Mouse (Mus musculus): ENCODE data around the gene Muc1.

Muc1 gene

DNA sequence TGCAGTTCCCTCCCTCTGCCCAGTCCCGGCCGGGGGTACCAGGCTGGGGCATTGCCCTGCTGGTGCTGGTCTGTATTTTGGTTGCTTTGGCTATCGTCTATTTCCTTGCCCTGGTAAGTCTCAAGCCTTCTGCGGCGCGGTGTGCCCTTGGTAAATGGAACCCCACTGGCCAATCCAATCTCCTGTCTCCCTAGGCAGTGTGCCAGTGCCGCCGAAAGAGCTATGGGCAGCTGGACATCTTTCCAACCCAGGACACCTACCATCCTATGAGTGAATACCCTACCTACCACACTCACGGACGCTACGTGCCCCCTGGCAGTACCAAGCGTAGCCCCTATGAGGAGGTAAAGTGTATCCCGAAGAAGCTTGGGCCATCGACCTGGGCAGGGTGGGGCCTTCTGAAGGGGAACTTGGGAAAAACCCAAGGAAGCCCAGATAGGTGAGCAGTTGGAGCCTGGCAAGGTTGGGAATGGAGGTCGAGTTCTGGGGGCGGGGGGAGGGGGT, 3.0 kb downstream of the Muc1 start:
- no peak for ATAC-seq (ENCODE audit: insufficient number of reproducible peaks, low FRiP score, low TSS enrichment)

DNA sequence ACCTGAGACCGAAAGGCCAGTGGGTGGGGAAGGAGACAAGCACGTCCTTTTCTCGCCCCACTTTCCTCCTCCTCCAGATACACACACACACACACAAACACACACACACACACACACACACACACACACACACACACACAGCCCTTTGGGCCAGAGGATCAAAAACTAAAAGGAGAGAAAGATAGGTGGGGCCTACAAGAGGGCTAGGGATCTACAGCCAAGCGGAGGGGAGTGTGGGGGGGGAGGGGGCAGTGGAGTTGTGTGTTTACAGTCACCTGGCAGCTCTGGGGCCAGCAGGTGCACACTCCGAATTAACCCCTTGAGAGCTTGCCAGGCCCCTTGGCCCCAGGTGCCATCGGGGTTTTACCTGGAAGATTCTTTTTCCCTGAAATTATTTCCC, 3.8 kb downstream of the Muc1 start:
- no peak for ATAC-seq (ENCODE audit: insufficient number of reproducible peaks, low FRiP score, low TSS enrichment)

DNA sequence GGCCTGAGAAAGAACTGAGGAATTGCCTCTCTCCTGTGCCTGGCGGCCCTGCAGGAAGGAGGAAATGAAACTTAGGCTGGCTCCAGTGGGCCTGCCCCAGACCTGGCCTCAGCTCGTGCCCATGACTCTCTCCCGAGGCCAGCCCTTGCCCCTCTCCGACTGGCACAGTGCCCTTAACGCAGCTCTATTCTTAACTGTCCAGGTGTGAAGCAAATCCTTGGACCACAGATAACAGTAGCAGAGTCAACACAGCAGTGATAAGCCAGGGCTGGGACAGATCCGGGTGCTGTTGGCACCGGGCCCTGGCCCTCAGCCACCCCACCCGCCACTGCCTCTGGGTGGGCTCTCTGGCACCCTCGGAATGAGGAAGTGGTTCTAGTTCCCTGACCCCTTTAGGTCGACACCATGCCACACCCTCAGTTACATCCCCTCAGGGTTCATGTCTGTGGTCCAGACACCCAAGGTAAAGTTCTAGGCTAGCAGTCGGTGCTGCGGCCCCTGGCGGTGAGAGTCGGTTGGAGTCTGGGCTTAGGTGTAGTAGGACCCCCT, 4.8 kb downstream of the Muc1 start:
- ATAC-seq (ENCODE audit: insufficient number of reproducible peaks, low FRiP score, low TSS enrichment): no peak

DNA sequence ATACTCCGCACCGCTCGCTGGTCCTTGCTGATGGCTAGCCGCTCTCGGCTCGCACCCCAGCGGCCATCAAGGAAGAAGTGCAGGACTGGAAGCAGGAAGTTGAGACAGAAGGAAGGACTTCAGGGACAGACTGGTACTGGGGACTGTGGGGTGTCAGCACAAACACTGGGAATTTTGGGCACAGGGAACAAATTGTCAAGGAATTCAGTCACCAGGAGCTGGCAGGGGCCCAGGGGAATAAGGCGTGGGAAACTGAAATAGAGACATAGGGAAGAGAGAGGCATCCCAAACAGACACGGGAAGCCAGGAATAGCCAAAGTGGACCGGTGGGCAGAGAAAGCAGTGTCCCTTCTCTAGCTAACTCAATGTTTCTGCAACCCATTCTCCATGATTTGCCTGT, 7.7 kb downstream of the Muc1 start:
- no peak for ATAC-seq (ENCODE audit: insufficient number of reproducible peaks, low FRiP score, low TSS enrichment)

DNA sequence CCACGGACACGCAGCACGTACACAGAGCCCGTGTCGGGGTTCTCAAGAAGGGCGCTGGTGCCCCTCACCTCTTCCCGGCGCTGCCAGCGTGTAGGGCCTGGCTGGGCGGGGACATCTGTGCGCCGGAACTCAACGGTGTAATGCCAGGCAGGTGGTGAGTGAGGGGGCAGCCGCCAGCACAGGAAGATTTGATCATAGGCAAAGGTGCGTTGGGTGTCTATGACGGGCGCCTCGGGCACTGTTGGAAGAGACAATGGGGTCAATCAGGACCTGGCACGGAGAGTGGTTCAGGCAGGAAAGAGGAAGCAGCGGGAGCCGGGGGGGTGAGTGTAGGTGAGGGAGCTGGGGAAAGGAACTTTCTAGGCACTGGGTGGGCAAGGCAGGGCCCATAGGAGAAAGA, 8.8 kb downstream of the Muc1 start:
- ATAC-seq (ENCODE audit: insufficient number of reproducible peaks, low FRiP score, low TSS enrichment): no peak

DNA sequence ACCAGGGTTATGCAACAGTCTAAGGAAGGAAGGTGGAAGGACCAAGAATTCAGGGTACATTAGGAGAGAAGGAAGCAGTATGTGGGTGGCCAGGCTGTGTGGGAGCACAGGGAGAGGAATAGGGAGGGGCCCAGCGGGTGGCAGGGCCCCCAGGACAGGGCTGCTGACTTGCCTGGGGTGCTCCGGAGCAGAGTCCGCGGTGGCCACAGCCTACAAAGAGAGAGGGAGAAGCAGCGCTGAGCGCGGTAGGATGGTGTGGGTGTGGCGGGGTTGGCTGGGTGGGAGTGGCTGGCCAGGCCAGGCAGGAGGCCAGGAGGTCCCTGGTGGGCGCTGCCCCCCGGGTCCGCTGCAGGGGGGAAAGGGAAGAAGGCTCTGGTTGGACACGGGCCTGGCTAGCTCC, 9.6 kb downstream of the Muc1 start:
- ATAC-seq (ENCODE audit: insufficient number of reproducible peaks, low FRiP score, low TSS enrichment): no peak

DNA sequence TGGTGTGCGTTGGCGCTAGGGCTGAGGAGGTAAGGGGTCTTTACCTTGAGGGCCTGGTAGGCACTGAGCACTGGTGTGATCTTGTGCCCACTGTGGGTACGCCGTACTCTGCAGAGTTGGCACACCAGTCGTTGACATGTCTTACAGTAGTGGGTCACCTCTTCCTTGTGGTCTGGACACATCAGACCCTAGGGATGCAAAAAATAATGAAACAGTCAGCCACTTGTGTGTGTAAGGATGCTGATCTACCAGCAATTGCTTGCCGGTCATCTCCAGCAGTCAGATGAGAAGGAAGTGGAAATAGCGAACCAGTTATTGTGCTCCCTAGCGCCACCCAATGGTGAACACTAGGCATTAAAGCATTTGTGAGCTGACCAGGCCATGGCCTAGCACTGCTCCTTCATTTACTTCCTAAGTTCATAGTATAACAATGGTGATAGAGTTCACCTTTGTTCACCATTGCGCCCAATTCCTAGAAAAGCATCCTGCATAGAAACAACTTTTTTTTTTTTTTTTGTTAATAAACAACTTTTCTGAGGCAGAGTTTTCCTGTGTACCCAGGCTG, 13.6 kb downstream of the Muc1 start:
- no peak for ATAC-seq (ENCODE audit: insufficient number of reproducible peaks, low FRiP score, low TSS enrichment)

DNA sequence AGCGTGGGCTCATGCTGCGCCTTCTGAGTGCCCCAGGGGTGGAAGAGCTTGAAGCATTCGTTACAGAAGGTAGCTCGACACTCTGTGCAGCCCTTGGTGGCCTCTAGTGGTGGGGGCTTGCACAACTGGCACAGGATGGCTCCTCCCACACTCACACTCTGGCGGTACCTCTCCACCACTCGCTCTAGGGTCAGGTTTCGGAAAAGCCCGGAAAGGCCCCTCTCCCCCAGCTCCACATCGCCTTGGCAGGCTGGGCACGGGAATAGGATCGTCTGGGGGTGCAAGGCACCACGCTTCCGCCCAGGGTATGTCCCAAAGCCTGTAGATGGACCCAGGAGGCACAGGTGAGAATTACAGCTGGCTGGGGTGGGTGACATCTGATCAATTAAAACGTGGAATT, 14.8 kb downstream of the Muc1 start:
- no peak for ATAC-seq (ENCODE audit: insufficient number of reproducible peaks, low FRiP score, low TSS enrichment)

DNA sequence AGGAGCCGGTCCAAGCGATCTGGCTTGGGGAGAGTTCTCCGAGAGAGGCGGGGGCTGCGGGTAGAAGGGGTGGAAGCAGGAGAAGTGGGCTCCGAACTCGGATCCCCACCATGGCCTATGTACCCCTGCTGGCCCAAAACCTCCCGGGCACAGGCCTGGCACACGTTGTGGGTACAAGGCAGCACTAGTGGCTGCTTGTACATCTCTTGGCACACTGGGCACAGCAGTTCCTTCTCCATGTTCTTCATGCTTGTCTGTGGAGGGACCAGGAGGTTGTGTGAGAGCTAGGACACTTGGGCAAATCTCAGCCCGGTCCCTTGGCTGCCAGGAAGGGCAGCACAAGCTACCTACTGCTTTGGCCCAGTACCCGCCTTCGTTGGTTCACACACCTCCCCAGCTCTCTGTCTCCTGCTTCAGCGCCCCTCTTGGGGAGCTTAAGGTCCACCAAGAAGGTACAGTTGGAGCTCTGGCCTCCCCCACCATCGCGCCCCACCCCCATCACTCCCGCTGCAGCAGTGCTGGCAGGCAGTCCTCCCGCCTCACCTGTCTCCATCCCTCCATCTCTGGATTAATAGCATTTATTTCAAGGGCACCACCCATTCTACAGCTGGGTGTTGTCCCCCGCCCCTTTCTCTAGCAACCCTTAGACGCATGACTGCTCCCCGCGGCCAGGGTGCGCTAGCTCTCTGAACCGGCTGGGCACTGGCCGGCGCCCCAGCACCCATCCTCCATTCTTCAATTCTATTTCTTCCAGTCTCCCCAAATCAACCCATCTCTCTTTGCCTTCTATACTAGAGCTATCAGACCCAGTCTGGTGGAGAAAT, 15.5 kb downstream of the Muc1 start:
- ATAC-seq (ENCODE audit: insufficient number of reproducible peaks, low FRiP score, low TSS enrichment): no peak

DNA sequence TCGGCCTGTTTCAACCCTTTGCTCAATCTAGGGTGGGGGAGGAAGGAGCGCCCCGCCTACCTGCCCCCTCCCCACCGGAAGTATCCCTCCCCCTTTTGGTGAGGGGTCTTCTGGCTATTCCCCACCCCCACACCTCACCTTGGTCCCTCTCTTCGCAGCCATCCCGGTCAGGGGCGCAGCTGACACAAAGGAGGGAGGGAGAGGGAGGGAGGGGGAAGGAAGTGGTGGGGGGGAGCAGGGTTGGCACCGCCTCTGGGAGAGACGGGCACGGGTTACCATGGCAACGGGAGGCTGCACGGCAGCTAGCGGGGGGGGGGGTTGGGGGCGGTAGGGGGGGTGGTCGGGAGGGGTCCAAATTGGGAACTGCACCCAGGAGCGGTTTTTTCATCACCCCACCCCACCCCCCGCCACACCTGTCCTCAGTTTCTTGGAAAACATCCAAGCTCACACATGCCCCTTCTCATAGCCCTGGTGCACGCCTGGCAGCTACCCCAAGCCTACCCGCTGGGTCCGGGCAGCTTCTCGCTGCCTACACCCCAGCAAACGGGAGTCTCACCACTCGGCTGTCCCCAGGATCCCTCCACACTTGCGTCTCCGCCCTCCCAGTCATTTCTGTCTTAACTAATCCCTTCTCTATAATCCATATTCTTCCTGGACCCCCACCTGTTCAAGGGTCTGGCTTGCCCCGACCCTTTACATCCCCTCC, 16.3 kb downstream of the Muc1 start:
- 0 out of 2 replicates have a peak, but pooled peaks have one; percentile 8 for ATAC-seq (ENCODE audit: insufficient number of reproducible peaks, low FRiP score, low TSS enrichment)

DNA sequence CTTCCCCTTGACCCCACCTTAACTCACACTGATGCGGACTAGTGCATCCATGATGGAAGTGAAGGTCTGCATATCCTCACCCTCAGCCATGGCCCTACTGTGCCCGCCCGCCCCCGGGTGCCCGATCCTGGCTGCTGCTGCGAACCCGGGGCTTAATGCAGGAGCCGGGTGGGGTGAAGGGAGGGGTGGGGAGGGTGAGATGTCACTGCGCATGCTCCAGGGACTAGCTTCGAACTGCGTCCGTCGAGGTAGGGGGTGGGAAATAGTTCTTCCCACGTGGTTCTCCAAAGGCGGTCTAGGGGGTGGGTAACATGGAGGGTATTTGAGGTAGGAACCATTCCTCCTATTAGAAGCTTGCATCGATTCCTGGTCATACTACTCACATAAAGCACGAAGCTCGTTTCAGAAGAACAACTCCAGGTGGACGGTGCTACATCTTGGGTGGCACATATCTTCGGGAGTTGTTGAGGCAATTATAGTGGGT, 16.9 kb downstream of the Muc1 start, which contains the start of gene Krtcap2:
Krtcap2 (plus strand) TSS at position 279 of the 484 bp plus-strand sequence.
- no peak; the same call in 1 of the 2 replicates for ATAC-seq (ENCODE audit: insufficient number of reproducible peaks, low FRiP score, low TSS enrichment)

DNA sequence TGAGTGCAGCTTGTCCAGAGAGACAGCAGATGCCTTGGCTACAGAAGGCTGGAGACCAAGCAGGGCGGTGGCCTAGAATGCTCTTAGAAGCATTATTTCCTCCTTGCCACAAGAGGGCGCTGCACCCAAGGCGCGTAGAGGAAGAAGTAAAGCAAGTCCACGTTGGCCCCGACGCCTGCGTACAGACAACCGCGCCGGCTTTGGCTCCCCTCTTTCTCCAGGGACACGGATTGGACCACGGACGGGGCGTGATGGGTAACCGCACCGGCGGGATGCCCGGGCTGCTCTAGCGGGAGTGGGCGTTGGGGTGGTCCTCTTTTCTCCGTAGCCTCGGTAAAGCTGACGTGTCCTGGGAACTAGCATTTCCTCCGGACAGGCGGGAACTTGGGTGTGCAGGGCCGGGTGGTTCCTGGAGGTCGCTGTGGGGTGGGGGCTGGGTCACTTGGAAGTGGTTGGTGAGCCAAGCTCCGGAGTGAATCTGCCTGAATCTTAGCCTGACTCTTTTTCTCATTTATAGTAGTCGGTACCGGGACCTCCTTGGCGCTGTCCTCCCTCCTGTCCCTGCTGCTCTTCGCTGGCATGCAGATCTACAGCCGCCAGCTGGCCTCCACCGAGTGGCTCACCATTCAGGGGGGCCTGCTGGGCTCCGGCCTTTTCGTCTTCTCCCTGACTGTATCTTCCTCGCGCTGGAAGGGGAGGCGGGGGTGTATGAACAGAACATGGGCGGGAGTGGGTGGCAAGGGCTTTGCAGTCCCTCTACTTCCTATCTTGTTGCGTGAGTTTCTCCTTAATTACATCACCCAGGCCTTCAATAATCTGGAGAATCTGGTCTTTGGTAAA, 17.6 kb downstream of the Muc1 start, which contains the start of gene Trim46:
Trim46 (minus strand) TSS at position 49 of the 840 bp plus-strand sequence.
- ATAC-seq (ENCODE audit: insufficient number of reproducible peaks, low FRiP score, low TSS enrichment): peak; percentile 69

DNA sequence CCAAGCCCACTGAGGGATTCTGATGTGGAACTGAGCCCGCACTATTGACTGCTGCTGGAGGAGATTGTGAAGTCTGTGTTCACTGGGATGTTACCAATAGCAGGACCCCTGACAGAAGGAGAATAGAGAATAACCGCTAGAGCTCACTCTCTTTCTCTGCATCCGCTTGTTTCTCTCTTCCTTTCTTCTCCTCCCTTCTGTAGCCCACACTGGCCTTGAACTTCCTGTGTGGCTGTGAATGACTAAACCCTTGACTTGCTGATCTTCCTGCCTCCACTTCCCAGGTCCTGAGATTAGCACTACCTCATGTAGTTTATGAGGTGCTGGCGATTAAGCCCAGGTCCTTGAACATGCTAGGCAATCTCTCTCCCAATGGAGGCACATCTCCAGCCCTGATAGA, 18.6 kb downstream of the Muc1 start:
- ATAC-seq (ENCODE audit: insufficient number of reproducible peaks, low FRiP score, low TSS enrichment): no peak

DNA sequence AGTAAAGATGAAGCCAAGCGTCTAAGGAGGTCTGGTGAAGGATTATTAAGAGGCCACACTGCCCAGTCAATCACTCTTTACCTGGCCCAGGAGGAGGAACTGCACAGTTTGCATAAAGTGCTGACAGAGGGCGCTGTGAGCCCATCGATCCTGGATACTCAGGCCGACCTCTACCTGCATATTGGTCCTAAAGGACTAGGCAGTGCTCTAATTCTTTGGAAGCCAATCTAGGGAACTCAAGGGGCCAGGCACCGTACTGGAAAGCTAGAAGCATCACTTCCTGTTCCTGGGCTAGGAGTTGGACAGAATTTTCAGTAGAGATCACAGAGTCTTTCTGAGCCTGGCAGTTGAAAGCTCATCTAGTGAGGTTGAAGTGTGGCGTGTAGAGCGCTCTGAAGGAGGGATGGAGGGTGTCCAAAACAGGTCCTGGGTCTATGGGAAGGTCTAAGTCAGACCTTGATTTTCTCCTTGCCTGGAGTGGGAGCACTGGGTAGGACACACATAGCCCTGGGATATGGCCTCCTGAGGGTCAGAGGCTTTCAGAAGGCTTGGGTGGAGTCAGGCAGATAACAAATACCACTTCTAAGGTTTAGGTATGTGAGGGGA, 21.7 kb downstream of the Muc1 start:
- no peak for ATAC-seq (ENCODE audit: insufficient number of reproducible peaks, low FRiP score, low TSS enrichment)

DNA sequence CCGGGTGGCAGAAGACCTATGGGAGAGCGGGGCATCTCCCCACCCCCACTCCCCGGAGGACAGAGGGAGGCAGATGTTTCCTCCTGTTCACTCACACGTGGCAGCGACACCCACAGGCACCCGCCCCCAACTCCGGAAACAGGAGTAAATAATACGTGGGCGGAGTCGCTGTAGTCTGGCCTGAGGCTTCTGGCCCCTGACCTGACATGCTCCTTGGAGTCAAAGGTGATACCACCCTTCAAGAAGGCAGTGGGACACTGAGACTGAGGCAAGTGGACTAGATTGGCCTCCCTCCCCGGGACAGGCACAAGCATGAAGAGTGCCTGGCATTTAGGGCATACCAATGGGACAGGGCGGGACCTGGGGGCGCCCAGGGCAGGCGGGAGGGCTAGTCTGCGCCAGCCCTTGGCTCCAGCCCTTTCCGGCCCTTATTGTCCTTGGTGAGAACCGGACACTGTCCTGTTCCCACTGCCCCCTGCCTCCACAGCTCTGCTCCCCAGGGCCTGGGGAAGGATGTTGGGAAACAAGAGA, 22.6 kb downstream of the Muc1 start:
- ATAC-seq (ENCODE audit: insufficient number of reproducible peaks, low FRiP score, low TSS enrichment): no peak

DNA sequence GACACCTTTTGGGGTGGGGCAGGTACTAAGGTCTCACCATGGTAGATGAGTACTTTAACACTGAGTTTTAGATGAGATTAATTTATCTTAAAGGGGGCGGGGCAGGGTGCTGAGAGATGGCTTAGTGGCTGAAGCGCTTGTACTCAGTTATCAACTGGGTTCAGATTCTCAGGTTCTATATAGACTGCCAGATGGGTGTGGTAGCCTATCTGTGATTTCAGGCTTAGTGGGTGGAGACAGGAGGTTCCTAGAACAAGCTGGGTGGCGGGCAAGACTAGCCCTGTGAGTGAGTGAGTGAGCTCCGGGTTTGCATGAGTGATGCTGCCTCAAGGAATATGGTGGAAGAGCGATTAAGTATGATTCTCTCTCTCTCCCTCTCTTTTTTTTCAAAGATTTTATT, 26.1 kb downstream of the Muc1 start:
- no peak for ATAC-seq (ENCODE audit: insufficient number of reproducible peaks, low FRiP score, low TSS enrichment)

DNA sequence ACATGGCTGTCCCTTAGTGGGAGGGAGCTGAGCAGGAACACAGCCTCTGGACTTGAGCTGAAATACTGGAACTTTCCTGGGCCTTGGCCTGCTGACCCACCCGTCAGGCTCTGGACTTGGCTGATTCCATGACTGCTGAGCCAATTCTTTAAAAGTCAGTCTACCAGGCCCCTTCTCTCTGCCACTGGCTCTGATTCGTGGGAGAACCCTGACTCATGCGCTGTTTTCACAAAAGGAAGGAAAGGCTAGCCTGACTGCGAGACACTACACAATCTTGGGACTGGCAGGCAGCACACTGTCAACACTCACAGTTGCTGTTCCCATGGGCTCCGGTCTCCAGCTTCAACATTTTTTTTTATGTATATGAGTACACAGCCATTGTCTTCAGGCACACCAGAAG, 27.3 kb downstream of the Muc1 start:
- ATAC-seq (ENCODE audit: insufficient number of reproducible peaks, low FRiP score, low TSS enrichment): no peak

DNA sequence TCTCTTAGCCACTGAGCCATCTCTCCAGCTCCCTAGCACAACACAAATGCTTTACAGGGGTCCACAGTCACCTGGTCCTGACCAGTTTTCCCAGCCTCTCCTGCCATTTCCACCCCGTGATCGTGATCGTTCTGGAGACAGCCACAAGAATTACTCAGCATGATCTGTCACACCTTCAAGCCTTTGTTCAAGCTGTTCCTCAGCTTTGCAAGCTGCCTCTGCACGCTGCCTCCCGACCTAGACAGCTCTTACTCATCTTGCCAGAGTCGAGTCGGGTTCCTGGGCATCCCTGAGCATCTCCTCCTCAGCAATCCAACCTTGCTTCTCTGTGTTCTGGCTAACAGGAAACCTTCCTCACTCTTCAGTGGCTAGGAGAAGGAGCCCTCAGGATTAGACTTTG, 30.2 kb downstream of the Muc1 start, which contains the start of gene Dpm3:
Dpm3 (plus strand) TSS at position 283 of the 400 bp plus-strand sequence.
- no peak for ATAC-seq (ENCODE audit: insufficient number of reproducible peaks, low FRiP score, low TSS enrichment)

DNA sequence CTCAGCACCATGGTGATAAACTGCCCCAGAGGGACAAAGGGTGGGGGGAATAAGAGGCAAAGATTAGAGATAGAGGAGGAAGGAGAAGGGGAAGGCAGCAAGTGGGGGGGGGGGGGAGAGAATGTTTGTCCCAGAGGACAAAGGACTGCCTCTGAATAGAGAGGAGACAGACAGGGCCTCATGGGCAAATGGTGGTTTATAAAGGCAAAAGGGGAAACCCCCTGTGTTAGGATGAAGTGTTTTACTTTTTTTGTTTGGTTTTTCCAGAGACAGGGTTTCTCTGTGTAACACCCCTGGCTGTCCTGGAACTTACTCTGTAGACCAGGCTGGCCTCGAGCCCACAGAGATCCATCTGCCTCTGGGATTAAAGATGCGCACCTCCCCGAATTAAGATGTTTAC, 31.4 kb downstream of the Muc1 start:
- ATAC-seq (ENCODE audit: insufficient number of reproducible peaks, low FRiP score, low TSS enrichment): no peak

All from cerebellum, adult (tissue).